Mouse (Mus musculus) c-Kit-positive CD71-positive TER-119-negative erythroid progenitor cells, embryonic 14.5 days (primary cell): ENCODE results near the gene Anapc4.
A peak's percentile ranks its signal among the peaks of the same experiment; 100 is the strongest.

ENCODE experiments used
- DNase-seq: peaks from one replicate; pipeline ENCODE4 v3.0.0-alpha.2; 2013; ENCODE audit warnings: low read depth

Anapc4 gene

GRCm38 (mm10) chr5:52868918-52869703, 35.3 kb downstream of the Anapc4 start:
- DNase-seq = no peak

GRCm38 (mm10) chr5:52871461-52871860, 37.6 kb downstream of the Anapc4 start:
- DNase-seq = no peak

- no peak for DNase-seq
These were observed 38.2 kb downstream of the Anapc4 start for GRCm38 (mm10) chr5:52871986-52872385.

GRCm38 (mm10) chr5:52878847-52879246, 45.0 kb downstream of the Anapc4 start:
- no peak for DNase-seq

- no peak for DNase-seq
These were observed 46.1 kb downstream of the Anapc4 start for GRCm38 (mm10) chr5:52879926-52880325.

- DNase-seq = no peak
These were observed 48.6 kb downstream of the Anapc4 start for GRCm38 (mm10) chr5:52882446-52882845.

GRCm38 (mm10) chr5:52887085-52887484, 53.3 kb downstream of the Anapc4 start:
- peak; percentile 36 for DNase-seq

GRCm38 (mm10) chr5:52889919-52890318, 56.1 kb downstream of the Anapc4 start:
- DNase-seq = no peak

GRCm38 (mm10) chr5:52891949-52892835, 58.4 kb downstream of the Anapc4 start:
- no peak for DNase-seq

- no peak for DNase-seq
These were observed 60.1 kb downstream of the Anapc4 start for GRCm38 (mm10) chr5:52893938-52894337.

GRCm38 (mm10) chr5:52904246-52904645, 70.4 kb downstream of the Anapc4 start:
- no peak for DNase-seq

GRCm38 (mm10) chr5:52904671-52905070, 70.9 kb downstream of the Anapc4 start:
- DNase-seq = no peak

GRCm38 (mm10) chr5:52908246-52908645, 74.4 kb downstream of the Anapc4 start:
- no peak for DNase-seq

- DNase-seq = peak; percentile 22
These were observed 76.4 kb downstream of the Anapc4 start for GRCm38 (mm10) chr5:52910159-52910591.

- DNase-seq = no peak
These were observed 77.6 kb downstream of the Anapc4 start for GRCm38 (mm10) chr5:52911286-52911870.

GRCm38 (mm10) chr5:52913711-52914110, 79.9 kb downstream of the Anapc4 start:
- no peak for DNase-seq

GRCm38 (mm10) chr5:52916186-52916585, 82.4 kb downstream of the Anapc4 start:
- DNase-seq = no peak
